Mouse (Mus musculus) kidney, adult 2 months (tissue): ENCODE data around the gene Fhl2.

Source experiments
- CTCF ChIP-seq: fragments of 200-500 bp; conservative IDR thresholded peaks from 2 replicates; pipeline ENCODE4 v1.5.1; 2011; ENCODE audit warnings: low read depth, mild to moderate bottlenecking, control low read depth, low read length, moderate library complexity, mixed read lengths; ENCODE audit not compliant: insufficient read depth, insufficient read length
- POLR2A ChIP-seq: fragments of 200-500 bp; IDR thresholded peaks from one replicate; pipeline ENCODE4 v1.6.1; 2011; ENCODE audit warnings: low read depth, low read length, control low read depth

DNA sequence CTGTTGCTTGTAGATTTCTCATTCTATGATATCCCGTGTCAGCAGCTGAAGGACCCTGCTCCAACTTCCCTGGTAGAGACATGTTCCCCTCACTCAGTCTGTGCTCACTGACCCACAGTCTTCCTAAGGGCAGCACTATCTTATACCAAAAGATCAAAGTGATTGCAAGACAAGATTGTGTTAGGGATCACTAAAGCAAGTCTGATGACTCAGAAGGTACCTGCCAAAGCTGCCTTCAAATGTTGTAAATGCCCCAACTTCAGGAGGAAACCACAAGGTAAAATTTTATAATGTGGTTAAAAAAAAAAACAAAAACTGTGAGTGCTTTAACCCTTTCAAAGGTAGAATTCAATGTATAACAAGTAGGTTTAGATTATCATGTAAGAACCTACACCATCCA, 10.4 kb upstream of the Fhl2 start:
- TF ChIP-seq POLR2A (no peak), CTCF (no peak)
